Mouse (Mus musculus): Measurements from ENCODE around the gene Hist2h2aa2. TPM values are rescaled to one million over a fixed set of nuclear protein-coding genes. Genes with fewer than 3 reads are reported as not detected.
"Not testable (repeated sequence)": the region's sequence is repeated elsewhere in the genome, so short reads cannot be mapped to it uniquely, and the experiment has no call there.

Gene Hist2h2aa2
- total RNA-seq, 2 experiments from 2014 or later, result 205 to 244 TPM

GRCm38 (mm10) chr3:96262979-96263550 is 23.0 kb upstream of the Hist2h2aa2 start, which contains the start of gene Hist2h4:
Hist2h4 (minus strand) TSS chr3:96263311.
- intact Hi-C loops (cut with DNase I), result no loop called here
- peak; percentile 97 to 98 for DNase-seq (ENCODE audit: low spot score in 2 of 2)

GRCm38 (mm10) chr3:96262216-96262875 is 22.3 kb upstream of the Hist2h2aa2 start:
- intact Hi-C loops (cut with DNase I), result no loop called here

GRCm38 (mm10) chr3:96261623-96262022 is 21.5 kb upstream of the Hist2h2aa2 start:
- no peak for DNase-seq (ENCODE audit: low spot score in 2 of 2)
- intact Hi-C loops (cut with DNase I), result no loop called here

More at GRCm38 (mm10) chr3:96262216-96262875, 22.3 kb upstream of the Hist2h2aa2 start:
- peak; percentile 73 to 80 for DNase-seq (ENCODE audit: low spot score in 2 of 2)

GRCm38 (mm10) chr3:96260220-96260619 is 20.1 kb upstream of the Hist2h2aa2 start:
- intact Hi-C loops (cut with DNase I), result no loop called here
- DNase-seq (ENCODE audit: low spot score in 2 of 2), result peak in 1 of 2 experiments; percentile 56

DNA sequence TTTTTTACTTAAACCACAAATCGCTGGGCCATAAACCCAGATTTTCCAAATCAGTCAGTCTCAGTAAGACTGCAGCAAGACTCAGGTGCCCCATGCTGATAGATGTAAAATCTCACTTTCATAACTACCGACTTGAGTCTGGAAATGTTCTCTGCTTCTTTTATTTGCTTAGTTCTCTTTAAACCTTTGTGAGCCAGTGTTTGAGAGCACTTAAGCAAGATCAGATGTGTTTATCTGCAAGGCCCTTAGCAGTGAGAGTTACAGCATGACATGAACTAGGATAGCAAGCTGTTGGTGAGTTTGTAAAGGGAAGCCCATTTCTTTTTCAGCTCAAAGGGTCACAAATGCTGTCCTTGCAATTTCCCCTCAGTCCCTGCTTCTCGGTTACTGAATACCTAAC is 17.1 kb upstream of the Hist2h2aa2 start:
- no peak for DNase-seq (ENCODE audit: low spot score in 2 of 2)
- intact Hi-C loops (cut with DNase I), result no loop called here

- intact Hi-C loops (cut with DNase I), result no loop called here
- DNase-seq (ENCODE audit: low spot score in 2 of 2), result no peak
These were observed 16.0 kb upstream of the Hist2h2aa2 start for GRCm38 (mm10) chr3:96255926-96256593.

DNA sequence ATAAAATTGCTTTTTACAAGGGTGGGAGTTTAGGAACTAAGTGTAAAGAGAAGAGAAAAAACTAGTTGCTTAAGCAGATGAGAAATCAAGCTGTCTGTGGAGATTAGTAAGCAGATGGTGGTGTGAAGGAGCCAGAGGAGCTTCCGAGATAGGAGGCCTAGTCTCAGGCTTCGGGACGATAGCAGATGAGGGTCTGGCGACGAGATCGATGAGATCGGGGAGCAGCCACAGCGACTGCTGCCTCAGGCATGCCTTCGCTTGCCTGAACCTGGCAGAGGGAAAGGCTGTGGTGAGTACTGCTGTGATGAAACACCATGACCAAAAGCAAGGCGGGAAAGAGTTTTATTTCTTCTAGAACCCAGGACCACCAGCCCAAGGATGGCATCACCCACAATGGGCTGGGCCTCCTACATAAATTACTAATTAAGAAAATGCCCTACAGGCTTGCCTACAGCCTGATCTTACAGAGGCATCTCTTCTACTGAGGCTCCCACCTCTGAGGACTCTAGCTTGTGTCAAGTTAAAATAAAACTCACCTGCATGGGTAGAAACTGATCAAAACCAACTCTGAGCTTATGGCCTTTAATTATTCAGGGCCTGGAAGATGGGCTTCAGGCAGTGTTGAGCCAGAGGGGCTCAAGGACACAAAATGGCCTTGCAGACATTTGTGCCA is 14.7 kb upstream of the Hist2h2aa2 start:
- no peak for DNase-seq (ENCODE audit: low spot score in 2 of 2)
- intact Hi-C loops (cut with DNase I), result no loop called here

GRCm38 (mm10) chr3:96251787-96252186 is 11.7 kb upstream of the Hist2h2aa2 start:
- intact Hi-C loops (cut with DNase I), result no loop called here
- DNase-seq (ENCODE audit: low spot score in 2 of 2), result no peak

- no peak for DNase-seq (ENCODE audit: low spot score in 2 of 2)
- intact Hi-C loops (cut with DNase I), result no loop called here
These were observed 10.8 kb upstream of the Hist2h2aa2 start for GRCm38 (mm10) chr3:96250890-96251289.

DNA sequence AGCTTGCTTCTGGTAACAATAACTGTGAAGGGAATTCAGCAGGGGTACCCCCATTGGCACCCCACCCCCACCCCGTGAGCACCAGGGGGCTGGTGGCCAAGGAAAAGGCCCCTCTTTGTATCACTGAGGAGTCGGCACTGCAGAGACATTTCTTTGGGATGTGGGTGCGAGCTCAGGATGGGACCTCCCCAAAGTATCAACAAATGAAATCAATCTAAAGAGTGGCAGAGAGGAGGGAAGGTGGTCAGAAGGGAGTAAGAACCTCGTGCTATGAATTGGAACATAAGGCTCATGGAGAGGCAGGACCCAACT is 8.9 kb upstream of the Hist2h2aa2 start:
- intact Hi-C loops (cut with DNase I), result no loop called here
- no peak for DNase-seq (ENCODE audit: low spot score in 2 of 2)

- no peak for DNase-seq (ENCODE audit: low spot score in 2 of 2)
- intact Hi-C loops (cut with DNase I), result no loop called here
These were observed 8.3 kb upstream of the Hist2h2aa2 start for GRCm38 (mm10) chr3:96248141-96249033.

- intact Hi-C loops (cut with DNase I), result no loop called here
- no peak for DNase-seq (ENCODE audit: low spot score in 2 of 2)
These were observed 7.5 kb upstream of the Hist2h2aa2 start for GRCm38 (mm10) chr3:96247356-96248140.

DNA sequence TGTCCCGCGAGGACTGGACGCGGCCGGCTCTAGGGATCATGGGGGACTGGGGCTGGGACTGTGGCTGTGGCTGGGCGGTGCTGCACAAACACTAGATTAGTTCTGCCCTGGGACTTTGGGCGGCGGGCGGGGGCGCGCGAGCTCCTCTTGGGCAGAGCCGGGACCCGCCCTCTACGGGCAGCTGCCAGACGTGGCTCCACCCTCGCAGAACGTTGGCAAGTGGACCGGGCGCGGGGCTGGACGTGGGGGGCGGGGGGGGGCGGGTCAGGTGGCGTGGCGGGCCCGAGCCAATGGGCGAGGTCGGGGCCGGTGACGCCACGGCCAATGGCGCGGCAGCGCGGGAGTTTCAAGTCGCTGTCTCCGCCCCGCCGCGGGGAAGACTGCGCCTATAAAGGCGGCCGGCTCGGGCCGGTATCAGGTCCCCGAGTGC is 6.4 kb upstream of the Hist2h2aa2 start, which contains the start of gene Hist2h3c1:
Gene Hist2h3c1, plus strand, starts transcription at position 259 of the 430 bp plus-strand sequence.
- intact Hi-C loops (cut with DNase I), result not testable (repeated sequence)

DNA sequence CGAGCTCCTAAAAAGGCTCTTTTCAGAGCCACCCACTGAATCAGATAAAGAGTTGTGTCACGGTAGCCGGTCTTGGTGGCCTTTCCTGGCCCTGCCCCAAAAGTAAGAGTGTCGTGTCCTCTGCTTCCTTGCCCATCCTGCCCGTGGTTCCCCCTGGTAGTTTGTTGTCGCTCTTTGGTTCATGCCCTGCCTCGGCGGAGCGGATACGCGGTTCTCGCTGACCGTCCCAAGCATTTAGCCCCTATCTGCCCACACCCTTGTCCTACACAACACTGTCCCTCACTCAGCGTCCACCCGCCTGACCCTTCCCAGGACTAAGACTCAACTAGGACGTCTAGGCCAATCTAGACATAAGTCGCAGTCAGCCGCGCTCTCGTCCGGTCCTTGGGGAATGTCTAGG is 5.9 kb upstream of the Hist2h2aa2 start:
- DNase-seq (ENCODE audit: low spot score in 2 of 2); intact Hi-C loops (cut with DNase I): not testable (repeated sequence)

More for the DNA sequence above, 6.4 kb upstream of the Hist2h2aa2 start, which contains the start of gene Hist2h3c1:
- DNase-seq (ENCODE audit: low spot score in 2 of 2), result not testable (repeated sequence)

GRCm38 (mm10) chr3:96245003-96245886 is 5.2 kb upstream of the Hist2h2aa2 start, which contains the start of gene Hist2h2aa1:
Hist2h2aa1 (plus strand) TSS chr3:96245497.
- intact Hi-C loops (cut with DNase I), result not testable (repeated sequence)
- peak; percentile 86 for DNase-seq (ENCODE audit: low spot score in 2 of 2)

GRCm38 (mm10) chr3:96243921-96244572 is 4.0 kb upstream of the Hist2h2aa2 start:
- intact Hi-C loops (cut with DNase I), result no loop called here
- DNase-seq (ENCODE audit: low spot score in 2 of 2), result no peak

GRCm38 (mm10) chr3:96240799-96241197 is 722 bp upstream of the Hist2h2aa2 start:
- intact Hi-C loops (cut with DNase I), result no loop called here
- DNase-seq (ENCODE audit: low spot score in 2 of 2), result no peak
